Mouse (Mus musculus) stomach, embryonic 15.5 days (tissue): ENCODE results near the gene Prdm2. TPM values are rescaled to one million over a fixed set of nuclear protein-coding genes. Genes with fewer than 3 reads are reported as not detected.

Source experiments
- ATAC-seq: fragments of 200-750 bp; cut with Nextera tagmentation; 2 replicates; pipeline ENCODE4 v1.8.0; 2017; ENCODE audit warnings: low read depth, moderate number of reproducible peaks, moderate TSS enrichment; ENCODE audit not compliant: insufficient read depth, low FRiP score
- H3K27ac ChIP-seq: fragments of 300-500 bp; sonication (generic); 2 replicates; pipeline ENCODE4 v1.5.1; 2015; ENCODE audit warnings: mild to moderate bottlenecking, inconsistent platforms
- H3K27me3 ChIP-seq: fragments of 300-500 bp; sonication (generic); replicated peaks from 2 replicates; pipeline ENCODE4 v1.6.1; 2015; ENCODE audit warnings: inconsistent platforms
- H3K36me3 ChIP-seq: fragments of 300-500 bp; sonication (generic); 2 replicates; pipeline ENCODE4 v1.6.1; 2015; ENCODE audit warnings: inconsistent platforms
- H3K4me1 ChIP-seq: fragments of 300-500 bp; sonication (generic); 2 replicates; pipeline ENCODE4 v1.6.1; 2015; ENCODE audit warnings: inconsistent platforms
- H3K4me2 ChIP-seq: fragments of 300-500 bp; sonication (generic); 2 replicates; pipeline ENCODE4 v1.6.1; 2015; ENCODE audit warnings: mild to moderate bottlenecking, inconsistent platforms
- H3K4me3 ChIP-seq: fragments of 300-500 bp; sonication (generic); replicated peaks from 2 replicates; pipeline ENCODE4 v1.5.1; 2015; ENCODE audit warnings: inconsistent platforms
- H3K9ac ChIP-seq: fragments of 300-500 bp; sonication (generic); 2 replicates; pipeline ENCODE4 v1.6.1; 2015; ENCODE audit warnings: inconsistent platforms
- H3K9me3 ChIP-seq: fragments of 300-500 bp; sonication (generic); 2 replicates; pipeline ENCODE4 v1.6.1; 2016; ENCODE audit warnings: inconsistent platforms
- WGBS: fragments of 180-500 bp; shearing (Covaris S2); methylation state at CpG from one replicate; pipeline ENCODE4 v1.1.7; 2015; 5-methylcytosine and 5-hydroxymethylcytosine counted together
- polyA plus RNA-seq: library from polyadenylated mRNA; unstranded; fragments of >200 nt; fragmentation: Nextera tagmentation; extraction: Ambion mirVana; gene quantifications from 2 replicates; pipeline ENCODE4 v1.2.1, GENCODE M21; 2015

The Prdm2 gene
- polyA plus RNA-seq, 1 experiment from 2014 or later: 11.1 TPM

- H3K4me2 ChIP-seq: no peak overlapping the region
- H3K36me3 ChIP-seq: peaks cover 11% of the 10 kb centered on the region; the same call in 1 of the 2 replicates
- H3K9ac ChIP-seq: no peak overlapping the region
- no peaks in the 10 kb centered on the region for H3K27me3 ChIP-seq
- no peaks in the 10 kb centered on the region for H3K9me3 ChIP-seq
- peaks cover 4% of the 10 kb centered on the region; the same call in 1 of the 2 replicates for H3K4me1 ChIP-seq
- H3K27ac ChIP-seq: no peak overlapping the region
- no peak for ATAC-seq
- H3K4me3 ChIP-seq: no peak overlapping the region
- 50% methylated on average over 7 of the region's 7 CpGs for WGBS
Observed at GRCm38 (mm10) chr4:143143615-143144014, 69.2 kb downstream of the Prdm2 start.

GRCm38 (mm10) chr4:143141645-143142259 is 71.0 kb downstream of the Prdm2 start:
- Histone ChIP-seq H3K36me3 (peaks cover 11% of the 10 kb centered on the region; the same call in 1 of the 2 replicates), H3K27me3 (no peaks in the 10 kb centered on the region), H3K4me3 (no peak overlapping the region), H3K9ac (no peak overlapping the region), H3K4me1 (peaks cover 4% of the 10 kb centered on the region; the same call in 1 of the 2 replicates), H3K4me2 (peak overlapping the region; percentile 13; the same call in 1 of the 2 replicates), H3K9me3 (no peaks in the 10 kb centered on the region), H3K27ac (peak overlapping the region; percentile 27)
- 50% methylated on average over 12 of the region's 12 CpGs for WGBS
- ATAC-seq: peak; percentile 95

- H3K27ac ChIP-seq: peak overlapping the region; percentile 21; the same call in 1 of the 2 replicates
- H3K4me3 ChIP-seq: no peak overlapping the region
- no peak overlapping the region for H3K9ac ChIP-seq
- H3K4me2 ChIP-seq: no peak overlapping the region
- peaks cover 4% of the 10 kb centered on the region; the same call in 1 of the 2 replicates for H3K4me1 ChIP-seq
- 81% methylated on average over 3 of the region's 3 CpGs for WGBS
- no peaks in the 10 kb centered on the region for H3K9me3 ChIP-seq
- H3K36me3 ChIP-seq: peaks cover 14% of the 10 kb centered on the region
- H3K27me3 ChIP-seq: no peaks in the 10 kb centered on the region
- no peak for ATAC-seq
Observed at GRCm38 (mm10) chr4:143140940-143141339, 71.9 kb downstream of the Prdm2 start.

GRCm38 (mm10) chr4:143132433-143132832 is 80.4 kb downstream of the Prdm2 start:
- WGBS: 89% methylated on average over 7 of the region's 7 CpGs
- H3K4me2 ChIP-seq: no peak overlapping the region
- H3K27me3 ChIP-seq: no peaks in the 10 kb centered on the region
- no peak for ATAC-seq
- no peaks in the 10 kb centered on the region for H3K4me1 ChIP-seq
- no peaks in the 10 kb centered on the region for H3K9me3 ChIP-seq
- no peak overlapping the region for H3K4me3 ChIP-seq
- H3K9ac ChIP-seq: no peak overlapping the region
- no peak overlapping the region for H3K27ac ChIP-seq
- peaks cover 49% of the 10 kb centered on the region for H3K36me3 ChIP-seq

- peaks cover 42% of the 10 kb centered on the region for H3K36me3 ChIP-seq
- ATAC-seq: no peak
Observed at GRCm38 (mm10) chr4:143130441-143130840, 82.4 kb downstream of the Prdm2 start.

DNA sequence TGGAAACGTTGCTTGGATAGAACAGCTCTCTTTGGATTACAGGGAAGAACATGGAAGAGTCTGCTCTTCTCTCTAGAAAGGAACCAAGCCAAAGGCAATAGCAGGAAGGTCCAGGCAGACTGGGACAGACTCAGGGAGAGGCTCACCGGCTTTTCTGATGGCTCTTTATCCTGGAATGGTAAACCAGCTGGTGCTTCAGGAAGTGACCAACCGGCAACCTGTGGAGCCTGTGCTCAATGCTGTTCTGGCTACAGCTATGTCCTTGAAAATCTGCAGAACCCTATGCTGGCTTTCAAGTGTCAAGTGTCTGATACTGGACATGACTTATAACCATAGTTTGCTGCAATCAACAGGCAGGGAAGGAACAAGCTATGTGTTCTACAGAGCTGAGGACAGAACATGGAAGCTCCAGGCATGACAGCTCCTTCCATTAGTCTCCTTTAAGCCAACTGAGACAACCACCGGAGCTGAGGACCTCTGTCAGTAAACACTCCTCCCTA is 83.5 kb downstream of the Prdm2 start:
- H3K9ac ChIP-seq: no peak overlapping the region
- no peak for ATAC-seq
- WGBS: 76% methylated on average over 4 of the region's 4 CpGs
- H3K27me3 ChIP-seq: no peaks in the 10 kb centered on the region
- peaks cover 32% of the 10 kb centered on the region for H3K36me3 ChIP-seq
- H3K4me3 ChIP-seq: no peak overlapping the region
- no peak overlapping the region for H3K4me2 ChIP-seq
- no peaks in the 10 kb centered on the region for H3K4me1 ChIP-seq
- no peaks in the 10 kb centered on the region for H3K9me3 ChIP-seq
- H3K27ac ChIP-seq: no peak overlapping the region

More at GRCm38 (mm10) chr4:143130441-143130840, 82.4 kb downstream of the Prdm2 start:
- Histone ChIP-seq H3K27ac (no peak overlapping the region), H3K4me3 (no peak overlapping the region), H3K27me3 (no peaks in the 10 kb centered on the region), H3K9me3 (no peaks in the 10 kb centered on the region), H3K4me1 (no peaks in the 10 kb centered on the region), H3K4me2 (no peak overlapping the region), H3K9ac (no peak overlapping the region)
- 91% methylated on average over 5 of the region's 5 CpGs for WGBS

- Histone ChIP-seq H3K4me1 (no peaks in the 10 kb centered on the region), H3K4me3 (no peak overlapping the region), H3K4me2 (no peak overlapping the region), H3K27me3 (no peaks in the 10 kb centered on the region), H3K36me3 (peaks cover 10% of the 10 kb centered on the region), H3K27ac (no peak overlapping the region), H3K9me3 (no peaks in the 10 kb centered on the region), H3K9ac (no peak overlapping the region)
- WGBS: 77% methylated on average over 5 of the region's 5 CpGs
- no peak for ATAC-seq
Observed at GRCm38 (mm10) chr4:143127171-143127570, 85.6 kb downstream of the Prdm2 start.

GRCm38 (mm10) chr4:143126476-143126875 is 86.3 kb downstream of the Prdm2 start:
- ATAC-seq: no peak
- no peaks in the 10 kb centered on the region for H3K4me1 ChIP-seq
- no peaks in the 10 kb centered on the region for H3K27me3 ChIP-seq
- no peaks in the 10 kb centered on the region for H3K9me3 ChIP-seq
- WGBS: 92% methylated on average over 14 of the region's 14 CpGs
- no peak overlapping the region for H3K4me2 ChIP-seq
- H3K9ac ChIP-seq: no peak overlapping the region
- peaks cover 6% of the 10 kb centered on the region; the same call in 1 of the 2 replicates for H3K36me3 ChIP-seq
- no peak overlapping the region for H3K27ac ChIP-seq
- H3K4me3 ChIP-seq: no peak overlapping the region

GRCm38 (mm10) chr4:143125290-143125689 is 87.5 kb downstream of the Prdm2 start:
- H3K27me3 ChIP-seq: no peaks in the 10 kb centered on the region
- H3K9me3 ChIP-seq: no peaks in the 10 kb centered on the region
- H3K9ac ChIP-seq: no peak overlapping the region
- no peak overlapping the region for H3K27ac ChIP-seq
- 86% methylated on average over 6 of the region's 6 CpGs for WGBS
- H3K4me1 ChIP-seq: no peaks in the 10 kb centered on the region
- peaks cover 5% of the 10 kb centered on the region; the same call in 1 of the 2 replicates for H3K36me3 ChIP-seq
- no peak for ATAC-seq
- no peak overlapping the region for H3K4me3 ChIP-seq
- H3K4me2 ChIP-seq: no peak overlapping the region

DNA sequence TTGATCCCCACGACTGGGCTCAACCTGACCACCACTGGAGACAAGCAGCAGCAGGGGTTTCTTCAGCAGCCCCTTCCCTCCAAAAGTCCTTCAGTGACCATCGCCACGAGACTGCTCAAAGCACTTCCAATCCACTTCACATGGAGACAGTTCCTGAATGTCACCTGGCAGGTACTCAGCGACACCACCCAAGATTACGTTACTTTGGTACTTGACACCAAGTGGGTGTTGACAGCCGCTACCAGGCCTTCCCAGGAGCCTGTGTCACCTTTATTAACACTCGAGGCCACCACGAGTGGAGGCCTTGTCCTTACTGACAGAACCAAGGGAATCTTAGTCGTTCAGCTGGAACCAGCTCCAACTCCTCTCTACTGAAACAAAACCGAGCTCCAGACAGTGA is 89.8 kb downstream of the Prdm2 start:
- 78% methylated on average over 10 of the region's 10 CpGs for WGBS
- Histone ChIP-seq H3K4me1 (no peaks in the 10 kb centered on the region), H3K27ac (no peak overlapping the region), H3K4me2 (no peak overlapping the region), H3K27me3 (no peaks in the 10 kb centered on the region), H3K9me3 (no peaks in the 10 kb centered on the region), H3K9ac (no peak overlapping the region), H3K4me3 (no peak overlapping the region), H3K36me3 (peaks cover 4% of the 10 kb centered on the region; the same call in 1 of the 2 replicates)
- no peak for ATAC-seq

GRCm38 (mm10) chr4:143121174-143121573 is 91.6 kb downstream of the Prdm2 start:
- Histone ChIP-seq H3K27ac (no peak overlapping the region), H3K9ac (no peak overlapping the region), H3K4me2 (no peak overlapping the region), H3K9me3 (no peaks in the 10 kb centered on the region), H3K4me3 (no peak overlapping the region), H3K27me3 (no peaks in the 10 kb centered on the region), H3K4me1 (no peaks in the 10 kb centered on the region), H3K36me3 (0 out of 2 replicates have a peak, but pooled peaks cover 3% of the 10 kb centered on the region)
- WGBS: 81% methylated on average over 3 of the region's 3 CpGs
- no peak for ATAC-seq

GRCm38 (mm10) chr4:143120008-143120407 is 92.8 kb downstream of the Prdm2 start:
- no peak for ATAC-seq
- WGBS: 81% methylated on average over 8 of the region's 8 CpGs
- Histone ChIP-seq H3K9ac (no peak overlapping the region), H3K9me3 (no peaks in the 10 kb centered on the region), H3K4me2 (no peak overlapping the region), H3K4me1 (no peaks in the 10 kb centered on the region), H3K36me3 (0 out of 2 replicates have a peak, but pooled peaks cover 3% of the 10 kb centered on the region), H3K27me3 (no peaks in the 10 kb centered on the region), H3K4me3 (no peak overlapping the region), H3K27ac (no peak overlapping the region)
